Mouse (Mus musculus) erythroblast, embryonic 14.5 days (primary cell): ENCODE measurements around the gene 2010003K11Rik.

Experiments used
- GATA1 ChIP-seq: IDR thresholded peaks from 2 replicates; pipeline ENCODE4 v1.6.1; 2012; ENCODE audit warnings: low read length, inconsistent platforms, mixed read lengths
- TAL1 ChIP-seq: IDR thresholded peaks from 3 replicates; pipeline ENCODE4 v1.6.1; 2012; ENCODE audit warnings: low read length, inconsistent platforms, mixed read lengths

- TF ChIP-seq TAL1, result no peak
- no peak for TF ChIP-seq GATA1
These were observed 23.0 kb downstream of the 2010003K11Rik start for GRCm38 (mm10) chr19:4475224-4475925.
